Comparison of ENCODE assay signal across 9 mouse cellular contexts in the genomic region with DNA sequence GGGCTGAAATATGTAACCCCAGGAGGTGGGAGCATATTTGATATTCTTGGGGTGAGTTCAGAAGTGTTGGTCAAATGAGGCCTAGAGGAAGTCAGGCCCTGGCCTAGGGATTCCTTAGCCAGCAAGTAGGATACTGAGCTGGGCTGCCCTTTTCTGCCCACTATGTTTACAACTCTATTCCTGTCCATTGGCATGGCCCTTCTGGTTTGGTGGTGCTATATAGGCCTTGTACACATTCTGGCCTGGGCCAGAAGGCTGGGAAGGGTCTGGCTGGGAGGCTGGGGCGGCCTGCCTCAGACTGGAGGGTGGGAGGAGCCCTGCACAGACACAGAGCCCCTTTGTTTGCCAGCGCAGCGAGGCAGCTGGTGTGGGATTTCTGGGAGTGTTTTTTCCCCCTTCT. TPM values are rescaled to one million over a fixed set of nuclear protein-coding genes. Genes with fewer than 3 reads are reported as not detected.
DNase-seq lines count a peak whose midpoint lies in the region; ATAC-seq and TF ChIP-seq lines count a peak whose summit lies in the region.
"Had no signal": no experiment of that assay in that cellular context is flagged by ENCODE, and none has a peak within 500 bp of the region (broad histone marks: within the 10 kb centered on the region; RNA-seq: fewer than 3 reads in every experiment).

No protein-coding gene starts in this region.

- no peak for TF ChIP-seq POLR2A in brain, embryonic 14.5 days (IDR thresholded peaks at IDR 0.05; ENCODE audit: borderline replicate concordance, extremely low read depth, insufficient read depth, insufficient read length, poor library complexity, severe bottlenecking)

- TF ChIP-seq CTCF in brain, embryonic 14.5 days (IDR thresholded peaks at IDR 0.05; ENCODE audit: borderline replicate concordance, extremely low read depth, insufficient read depth, insufficient read length) = no peak
- TF ChIP-seq CTCF in forebrain, postnatal 0 days (IDR thresholded peaks at IDR 0.05; ENCODE audit: low read depth) = no peak

- peak; percentile 33 for DNase-seq in heart, postnatal 4 days
- no peak for DNase-seq in heart, adult 8-10 months (ENCODE audit: low spot score)
- peak; percentile 89 for DNase-seq in brain, embryonic 14.5 days (ENCODE audit: low read depth)
- DNase-seq in forebrain, postnatal 0 days = peak; percentile 54
- peak; percentile 70 for DNase-seq in midbrain, embryonic 14.5 days
- DNase-seq in frontal cortex, postnatal 36 days (ENCODE audit: low spot score in 2 of 2) = no peak
- DNase-seq in ovary, postnatal 10 days (ENCODE audit: low spot score) = no peak
- no peak for DNase-seq in spleen, adult 12 weeks (ENCODE audit: low spot score)

- H3K27me3 ChIP-seq in forebrain, postnatal 0 days (ENCODE audit: insufficient read depth, low read length) = no peaks in the 10 kb centered on the region
- no peaks in the 10 kb centered on the region for H3K27me3 ChIP-seq in midbrain, embryonic 14.5 days (ENCODE audit: control insufficient read depth, insufficient read depth, low read length)

- whole genome bisulfite sequencing in forebrain, postnatal 0 days = 3% methylated on average over 3 of the region's 3 CpGs
- WGBS in midbrain, embryonic 14.5 days = 3% methylated on average over 3 of the region's 3 CpGs

- ATAC-seq in forebrain, postnatal 0 days = peak; percentile 74
- peak; percentile 76 for ATAC-seq in midbrain, embryonic 14.5 days (ENCODE audit: low FRiP score, low TSS enrichment)

- peak overlapping the region; percentile 54; the same call in 1 of the 2 replicates for H3K27ac ChIP-seq in forebrain, postnatal 0 days (ENCODE audit: low read depth, low read length)
- peak overlapping the region; percentile 71 for H3K27ac ChIP-seq in midbrain, embryonic 14.5 days (replicated peaks; ENCODE audit: low read depth, low read length)

- H3K9ac ChIP-seq in forebrain, postnatal 0 days = no peak overlapping the region
- H3K9ac ChIP-seq in midbrain, embryonic 14.5 days (replicated peaks; ENCODE audit: low read length) = no peak overlapping the region

- H3K4me3 ChIP-seq in forebrain, postnatal 0 days (ENCODE audit: low read depth, low read length) = no peak overlapping the region
- no peak overlapping the region for H3K4me3 ChIP-seq in midbrain, embryonic 14.5 days (replicated peaks; ENCODE audit: low read depth, low read length)

- H3K36me3 ChIP-seq in forebrain, postnatal 0 days (ENCODE audit: insufficient read depth) = no peaks in the 10 kb centered on the region
- no peaks in the 10 kb centered on the region for H3K36me3 ChIP-seq in midbrain, embryonic 14.5 days (ENCODE audit: control insufficient read depth, insufficient read depth, low read length)

- peaks cover 10% of the 10 kb centered on the region for H3K4me1 ChIP-seq in forebrain, postnatal 0 days (ENCODE audit: insufficient read depth)
- peaks cover 22% of the 10 kb centered on the region for H3K4me1 ChIP-seq in midbrain, embryonic 14.5 days (ENCODE audit: control insufficient read depth, insufficient read depth, low read length)

- no peak overlapping the region for H3K4me2 ChIP-seq in forebrain, postnatal 0 days (ENCODE audit: low read depth)
- no peak overlapping the region for H3K4me2 ChIP-seq in midbrain, embryonic 14.5 days (ENCODE audit: low read length)

- H3K9me3 ChIP-seq in forebrain, postnatal 0 days (ENCODE audit: low read length) = no peaks in the 10 kb centered on the region
- no peaks in the 10 kb centered on the region for H3K9me3 ChIP-seq in midbrain, embryonic 14.5 days (ENCODE audit: control insufficient read depth, low read length)

RNA-seq across cellular contexts. Expression of gene Smox, which starts 15.1 kb away (rescaled TPM):
- 10 to 100 TPM; 33.7 to 35.2 TPM for total RNA-seq in heart, postnatal 4 days (2021)
- total RNA-seq in heart, adult 8-10 months (2022) = 10 to 100 TPM; 14.5 to 18.6 (median 15.7) TPM
- polyA plus RNA-seq in brain, embryonic 14.5 days (2012; rRNA removed) = 58.3 and 69.6 TPM in 2 replicates
- total RNA-seq in forebrain, postnatal 0 days (2014; rRNA removed) = 61.0 and 67.9 TPM in 2 replicates
- polyA plus RNA-seq in forebrain, postnatal 0 days (2015; fragmentation: Nextera tagmentation; extraction: Ambion mirVana) = 47.2 and 55.4 TPM in 2 replicates
- polyA plus RNA-seq in midbrain, embryonic 14.5 days (2014; fragmentation: Nextera tagmentation; extraction: Ambion mirVana) = 31.4 and 37.7 TPM in 2 replicates

RNA-seq across cellular contexts. Expression of gene Adra1d, which starts 55.7 kb away (rescaled TPM):
- total RNA-seq in heart, postnatal 4 days (2021) = 1 to 10 TPM; 2.8 to 3.8 TPM
- total RNA-seq in heart, adult 8-10 months (2022) = 1 to 10 TPM; 2.7 to 5.5 (median 3.9) TPM
- polyA plus RNA-seq in brain, embryonic 14.5 days (2012; rRNA removed) = 0.26 and 0.48 TPM in 2 replicates
- total RNA-seq in forebrain, postnatal 0 days (2014; rRNA removed) = 0.10 and 0.38 TPM in 2 replicates
- polyA plus RNA-seq in forebrain, postnatal 0 days (2015; fragmentation: Nextera tagmentation; extraction: Ambion mirVana) = 0.26 and 0.67 TPM in 2 replicates
- polyA plus RNA-seq in midbrain, embryonic 14.5 days (2014; fragmentation: Nextera tagmentation; extraction: Ambion mirVana) = not detected in 2 replicates
- total RNA-seq: granulocyte monocyte progenitor cell, adult 5-6 weeks had no signal

Comparison
In these comparisons a context has a peak if more than half of its experiments do, and no peak if none do; other contexts are left out.
1. DNase-seq: peak in heart, postnatal 4 days (single experiment), brain, embryonic 14.5 days (single experiment), forebrain, postnatal 0 days (single experiment) and midbrain, embryonic 14.5 days (single experiment); none in heart, adult 8-10 months (single experiment), frontal cortex, postnatal 36 days (0 of 2), ovary, postnatal 10 days (single experiment) and spleen, adult 12 weeks (single experiment).